Mouse (Mus musculus) CH12.LX (cell line): ENCODE data around the gene Xrn2.

Experiments used
- CTCF ChIP-seq, 2 experiments: IDR thresholded peaks in 1 of 2; conservative IDR thresholded peaks in 1 of 2; 2 replicates each; pipeline ENCODE4 v1.5.1; 2011 to 2012; ENCODE audit warnings: low read depth in 2 of 2, low read length in 2 of 2, improper control_type of control experiment in 1 of 2, inconsistent platforms in 1 of 2, mild to moderate bottlenecking in 1 of 2, moderate library complexity in 1 of 2
- HCFC1 ChIP-seq: IDR thresholded peaks from 2 replicates; pipeline ENCODE4 v1.6.1; 2012; ENCODE audit warnings: low read depth, mild to moderate bottlenecking, inconsistent platforms, low read length, improper control_type of control experiment
- MXI1 ChIP-seq: IDR thresholded peaks from 2 replicates; pipeline ENCODE4 v1.6.1; 2011; ENCODE audit warnings: mild to moderate bottlenecking, low read depth, low read length, improper control_type of control experiment
- RCOR1 ChIP-seq: conservative IDR thresholded peaks from 2 replicates; pipeline ENCODE4 v1.6.1; 2012; ENCODE audit warnings: low read depth, mild to moderate bottlenecking, inconsistent platforms, low read length, improper control_type of control experiment

DNA sequence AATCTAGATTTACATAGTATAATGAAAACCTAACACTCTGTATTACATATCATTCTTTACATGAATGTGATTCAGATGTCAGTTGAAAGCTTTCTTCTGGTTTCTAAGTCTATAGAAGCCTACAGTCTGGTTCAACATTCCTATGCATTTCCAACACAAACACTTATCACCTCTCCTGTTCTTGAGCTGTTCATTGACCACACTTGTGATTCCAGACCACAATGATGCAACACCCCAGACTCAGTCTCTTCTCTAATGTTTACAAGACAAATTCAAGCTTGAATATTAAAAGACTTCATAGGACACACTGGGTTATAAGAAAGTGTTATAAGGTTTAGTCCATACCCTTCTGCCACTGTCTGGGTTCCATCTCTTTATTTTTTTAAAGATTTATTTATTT is 3.7 kb upstream of the Xrn2 start:
- no peak for TF ChIP-seq CTCF (conservative IDR thresholded peaks at IDR 0.05 in 1 of 2, IDR thresholded peaks at IDR 0.05 in 1 of 2; ENCODE audit: low read depth in 2 of 2, low read length in 2 of 2)
- TF ChIP-seq RCOR1 = no peak
- no peak for TF ChIP-seq MXI1
- no peak for TF ChIP-seq HCFC1
